In the genomic region with DNA sequence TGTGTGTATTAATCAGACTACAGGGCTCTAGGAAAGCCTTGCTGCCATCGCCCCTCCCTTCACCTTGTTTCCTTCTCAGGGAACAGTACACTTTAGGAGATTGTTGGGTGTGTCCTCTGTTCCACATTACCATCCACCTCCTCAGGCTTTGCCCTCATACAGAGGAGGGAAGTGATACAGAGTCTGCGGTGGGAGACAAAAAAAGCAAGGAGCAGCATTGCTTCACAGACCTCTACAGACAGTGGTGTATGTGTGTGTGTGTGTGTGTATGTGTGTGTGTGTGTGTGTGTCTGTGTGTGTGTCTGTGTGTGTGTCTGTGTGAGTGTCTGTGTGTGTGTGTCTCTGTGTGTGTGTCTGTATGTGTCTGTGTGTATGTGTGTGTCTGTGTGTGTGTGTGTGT, we compare ENCODE assay signal across 15 mouse cellular contexts. TPM values are rescaled to one million over a fixed set of nuclear protein-coding genes. Genes with fewer than 3 reads are reported as not detected.
DNase-seq lines count a peak whose midpoint lies in the region.
"Not testable (repeated sequence)": the region's sequence is repeated elsewhere in the genome, so short reads cannot be mapped to it uniquely, and the experiment has no call there.
"Had no signal": no experiment of that assay in that cellular context is flagged by ENCODE, and none has a peak within 500 bp of the region (broad histone marks: within the 10 kb centered on the region; RNA-seq: fewer than 3 reads in every experiment).

No protein-coding gene starts in this region.

- DNase-seq in layer of hippocampus, adult 11-12 months (ENCODE audit: low spot score) = peak; percentile 67
- peak; percentile 27 for DNase-seq in layer of hippocampus, adult 9-10 months (ENCODE audit: low spot score)
- peak; percentile 82 for DNase-seq in layer of hippocampus, adult 9-11 months
- peak; percentile 4 to 31 for DNase-seq in left cerebral cortex, postnatal 25 days (ENCODE audit: low spot score in 2 of 2)

- intact Hi-C loops in left cerebral cortex, postnatal 25 days (cut with DNase I) = not testable (repeated sequence)

RNA-seq across cellular contexts. Expression of gene Gm10128, which starts 18.7 kb away (rescaled TPM):
- not detected for total RNA-seq in left cerebral cortex, postnatal 25 days (2021)
- total RNA-seq: adrenal gland, adult 18-20 months; adrenal gland, adult 2 months; adrenal gland, adult 8-10 months; adrenal gland, postnatal 10 days; adrenal gland, postnatal 14 days; adrenal gland, postnatal 25 days; adrenal gland, postnatal 36 days; CH12.LX; ES-E14; G1E; MEL had no signal

Comparison
In these comparisons a context has a peak if more than half of its experiments do, and no peak if none do; other contexts are left out.
1. Peak in every context shown above with its lines: DNase-seq.
2. DNase-seq: peak in every context shown above with its lines; median percentile 82 in layer of hippocampus, adult 9-11 months; 67 in layer of hippocampus, adult 11-12 months; 27 in layer of hippocampus, adult 9-10 months; 18 in left cerebral cortex, postnatal 25 days.